15 mouse cellular contexts compared by ENCODE assay signal in genomic region chr2:19269955-19270354, GRCm38 (mm10).
DNase-seq lines count a peak whose midpoint lies in the region; ATAC-seq and TF ChIP-seq lines count a peak whose summit lies in the region.
"Had no signal": no experiment of that assay in that cellular context is flagged by ENCODE, and none has a peak within 500 bp of the region (broad histone marks: within the 10 kb centered on the region; RNA-seq: fewer than 3 reads in every experiment).

No protein-coding gene starts in this region.

- H3K9me3 ChIP-seq in intestine, postnatal 0 days (ENCODE audit: control insufficient read depth), result no peaks in the 10 kb centered on the region
- no peaks in the 10 kb centered on the region for H3K9me3 ChIP-seq in intestine, embryonic 16.5 days (ENCODE audit: control insufficient read depth, low read length)
- H3K9me3 ChIP-seq: limb, embryonic 13.5 days; neural tube, embryonic 13.5 days; stomach, embryonic 15.5 days had no signal

- ATAC-seq in intestine, postnatal 0 days, result no peak
- no peak for ATAC-seq in intestine, embryonic 16.5 days
- peak; percentile 46; the same call in 1 of the 2 replicates for ATAC-seq in megakaryocyte progenitor cell, adult 5-6 weeks (replicated peaks; ENCODE audit: poor library complexity)
- ATAC-seq: inflammation-experienced regulatory T-cells, adult 6 months had no signal

- intact Hi-C loops in left cerebral cortex, postnatal 4 days (cut with DNase I), result loop anchor here (10.0 kb wide), 4 partner anchors 405 to 1225 kb away; partner anchors contain the start of genes Skida1 and Spag6

- peak; percentile 50 for TF ChIP-seq CTCF in intestine, postnatal 0 days (IDR thresholded peaks at IDR 0.05; ENCODE audit: low read depth)

- H3K4me2 ChIP-seq in intestine, postnatal 0 days (replicated peaks; ENCODE audit: low read depth), result no peak overlapping the region
- H3K4me2 ChIP-seq in intestine, embryonic 16.5 days (ENCODE audit: low read depth, low read length), result no peak overlapping the region
- H3K4me2 ChIP-seq: limb, embryonic 13.5 days; neural tube, embryonic 13.5 days had no signal

- 65% methylated on average over 5 of the region's 5 CpGs for WGBS in intestine, postnatal 0 days
- WGBS in intestine, embryonic 16.5 days, result 57% methylated on average over 5 of the region's 5 CpGs

- DNase-seq in adrenal gland, postnatal 14 days, result peak; percentile 8
- DNase-seq in adrenal gland, adult 18-20 months (ENCODE audit: low spot score in 2 of 2), result no peak
- peak; percentile 6 for DNase-seq in lung, postnatal 10 days
- DNase-seq in lung, adult 18-20 months, result no peak
- DNase-seq in left cerebral cortex, postnatal 4 days, result no peak
- DNase-seq: cerebellum, postnatal 36 days; layer of hippocampus, postnatal 36 days; lung, postnatal 4 days had no signal

- H3K36me3 ChIP-seq in intestine, postnatal 0 days (ENCODE audit: control insufficient read depth, insufficient read depth), result no peaks in the 10 kb centered on the region
- no peaks in the 10 kb centered on the region for H3K36me3 ChIP-seq in intestine, embryonic 16.5 days (ENCODE audit: control insufficient read depth, insufficient read depth, low read length)
- H3K36me3 ChIP-seq: limb, embryonic 13.5 days; neural tube, embryonic 13.5 days; stomach, embryonic 15.5 days had no signal

- H3K27ac ChIP-seq in intestine, postnatal 0 days (ENCODE audit: low read depth, low read length), result no peak overlapping the region
- no peak overlapping the region for H3K27ac ChIP-seq in intestine, embryonic 16.5 days (ENCODE audit: low read length)
- H3K27ac ChIP-seq: limb, embryonic 13.5 days; neural tube, embryonic 13.5 days; stomach, embryonic 15.5 days had no signal

- no peak overlapping the region for H3K9ac ChIP-seq in intestine, postnatal 0 days (ENCODE audit: low read depth, low read length)
- H3K9ac ChIP-seq in intestine, embryonic 16.5 days (ENCODE audit: low read depth, low read length), result no peak overlapping the region
- H3K9ac ChIP-seq: limb, embryonic 13.5 days; neural tube, embryonic 13.5 days; stomach, embryonic 15.5 days had no signal

- H3K27me3 ChIP-seq in intestine, postnatal 0 days (replicated peaks; ENCODE audit: control insufficient read depth, insufficient read depth, low read length), result no peaks in the 10 kb centered on the region
- no peaks in the 10 kb centered on the region for H3K27me3 ChIP-seq in intestine, embryonic 16.5 days (replicated peaks; ENCODE audit: control insufficient read depth, insufficient read depth, low read length)
- H3K27me3 ChIP-seq: stomach, embryonic 15.5 days had no signal

- no peak overlapping the region for H3K4me3 ChIP-seq in intestine, postnatal 0 days (ENCODE audit: low read depth, low read length)
- no peak overlapping the region for H3K4me3 ChIP-seq in intestine, embryonic 16.5 days (ENCODE audit: low read length)
- H3K4me3 ChIP-seq: limb, embryonic 13.5 days; neural tube, embryonic 13.5 days; stomach, embryonic 15.5 days had no signal

- H3K4me1 ChIP-seq in intestine, postnatal 0 days (replicated peaks; ENCODE audit: control insufficient read depth, insufficient read depth, low read length), result no peaks in the 10 kb centered on the region
- H3K4me1 ChIP-seq in intestine, embryonic 16.5 days (ENCODE audit: control insufficient read depth, insufficient read depth, low read length), result peaks cover 4% of the 10 kb centered on the region; the same call in 1 of the 2 replicates
- H3K4me1 ChIP-seq: limb, embryonic 13.5 days; stomach, embryonic 15.5 days had no signal

Comparison
In these comparisons a context has a peak if more than half of its experiments do, and no peak if none do; other contexts are left out.
1. DNase-seq: peak in adrenal gland, postnatal 14 days (single experiment) and lung, postnatal 10 days (single experiment); none in adrenal gland, adult 18-20 months (0 of 2), lung, adult 18-20 months (0 of 2) and left cerebral cortex, postnatal 4 days (single experiment).